Mouse (Mus musculus) urinary bladder, postnatal 36 days (tissue): Measurements from ENCODE around the gene Gm9970.
A peak's percentile ranks its signal among the peaks of the same experiment; 100 is the strongest.
"Not testable (repeated sequence)": the region's sequence is repeated elsewhere in the genome, so short reads cannot be mapped to it uniquely, and the experiment has no call there.

Experiments used
- DNase-seq, 2 experiments: peaks; one replicate each; pipeline ENCODE4 v3.0.0; 2022; ENCODE audit warnings: low spot score in 2 of 2, mixed read lengths in 1 of 2

Gm9970 gene

GRCm38 (mm10) chr5:31222696-31223095, 18.3 kb downstream of the Gm9970 start:
- DNase-seq = no peak

DNA sequence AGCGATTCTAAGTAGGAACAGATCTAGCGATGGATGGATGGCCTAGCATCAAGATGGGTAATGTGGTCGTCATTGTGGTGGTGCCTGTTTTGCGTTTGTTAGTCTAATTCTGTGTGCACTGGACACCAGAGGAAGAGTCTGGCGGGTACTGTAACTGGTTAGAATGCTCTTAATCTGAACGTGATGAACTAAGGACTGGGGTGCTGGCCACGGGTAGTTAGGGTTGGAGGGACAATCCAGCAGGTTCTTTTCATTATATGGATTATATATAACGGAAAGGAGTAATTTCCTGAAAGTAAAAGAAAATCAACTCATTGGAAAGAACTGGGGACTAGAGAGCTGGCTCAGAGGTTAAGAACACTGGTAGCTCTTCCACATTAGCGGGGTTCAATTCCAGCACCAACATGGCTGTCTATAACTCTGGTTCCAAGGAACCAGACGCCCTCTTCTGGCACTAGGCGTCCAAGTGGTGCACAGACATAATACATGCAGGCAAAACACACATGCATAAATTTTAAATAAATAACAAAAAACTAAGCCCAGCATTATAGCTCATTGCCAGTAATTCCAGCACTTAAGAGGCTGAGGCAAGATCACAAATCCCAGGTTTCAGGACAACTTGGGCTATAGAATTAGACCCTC, 19.6 kb downstream of the Gm9970 start:
- no peak for DNase-seq

GRCm38 (mm10) chr5:31220448-31221303, 20.4 kb downstream of the Gm9970 start, which contains the start of gene Ppm1g:
Ppm1g (minus strand) TSS chr5:31220687.
- peak; percentile 98 for DNase-seq

DNA sequence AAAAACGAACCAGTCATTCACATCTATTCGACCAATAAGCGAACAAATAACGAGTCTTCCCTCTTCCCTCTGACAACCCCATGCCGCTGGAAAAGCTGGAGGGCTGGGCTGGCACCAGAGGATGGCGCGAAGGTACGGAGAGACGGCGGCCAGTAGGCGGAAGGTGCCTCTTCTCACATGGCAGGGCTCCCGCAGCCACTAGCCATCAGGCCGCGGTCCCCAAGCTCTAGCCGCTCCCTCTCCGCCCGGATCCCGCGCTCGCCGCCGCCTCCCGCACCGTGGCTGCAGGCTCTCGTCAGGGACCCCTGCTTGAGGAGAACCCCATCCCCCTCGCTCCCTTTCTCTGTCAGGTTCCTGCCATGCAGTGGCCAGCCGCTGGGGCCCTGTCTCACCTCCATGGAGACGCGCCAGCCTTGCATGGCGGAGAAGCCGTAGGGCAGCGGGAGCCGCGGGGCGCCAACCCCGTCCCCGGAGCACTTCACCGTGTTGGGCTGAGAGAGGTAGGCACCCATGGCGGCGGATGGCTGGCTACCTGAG, 21.1 kb downstream of the Gm9970 start:
- no peak for DNase-seq

DNA sequence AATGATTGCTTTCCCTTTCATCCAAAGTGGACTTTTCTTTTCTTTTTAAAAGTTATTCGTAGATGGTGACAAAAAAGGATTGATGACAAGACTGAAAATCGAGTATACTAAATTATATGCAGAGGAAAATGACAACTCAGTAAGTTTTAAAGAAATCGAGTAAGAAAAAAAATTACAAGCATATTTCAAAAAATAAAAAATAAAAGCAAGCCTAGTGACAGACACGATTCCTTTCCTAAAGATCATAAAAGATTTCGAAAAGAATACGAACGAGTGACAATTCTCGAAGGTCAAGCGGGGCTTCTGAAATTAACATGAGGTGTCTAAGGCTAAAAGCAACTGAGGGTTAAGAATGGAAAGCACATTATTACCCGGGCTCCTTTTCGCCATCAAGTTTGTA, 21.6 kb downstream of the Gm9970 start:
- DNase-seq = no peak

- DNase-seq = no peak
Measured at GRCm38 (mm10) chr5:31219070-31219469, 22.0 kb downstream of the Gm9970 start.

- DNase-seq = no peak
Measured at GRCm38 (mm10) chr5:31218294-31218693, 22.7 kb downstream of the Gm9970 start.

GRCm38 (mm10) chr5:31216554-31216953, 24.5 kb downstream of the Gm9970 start:
- DNase-seq = not testable (repeated sequence)

DNA sequence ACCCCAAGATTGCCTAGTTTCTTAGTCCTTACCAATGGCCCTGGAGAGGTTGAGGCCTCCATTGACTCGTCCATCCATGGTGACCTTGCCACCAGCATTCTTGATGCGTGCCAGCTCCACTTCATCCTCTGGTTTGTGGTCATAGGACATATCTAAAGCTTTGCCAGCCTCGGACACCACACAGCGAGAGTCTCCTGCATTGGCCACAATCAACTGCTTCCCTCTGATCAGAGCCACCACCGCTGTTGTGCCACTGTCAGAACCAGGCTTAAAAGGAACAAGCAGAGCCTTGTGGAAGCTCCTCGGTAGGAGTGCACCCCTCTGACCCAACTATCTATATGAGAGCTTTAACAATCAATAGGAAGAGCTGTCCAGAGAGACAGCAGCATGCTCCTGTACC, 36.6 kb downstream of the Gm9970 start:
- no peak for DNase-seq

- no peak for DNase-seq
Measured at GRCm38 (mm10) chr5:31203866-31204265, 37.2 kb downstream of the Gm9970 start.

GRCm38 (mm10) chr5:31202933-31203332, 38.1 kb downstream of the Gm9970 start:
- DNase-seq = no peak

GRCm38 (mm10) chr5:31201742-31202590, 39.1 kb downstream of the Gm9970 start, which contains the start of gene Zfp513:
Zfp513 (minus strand) TSS chr5:31202303.
- peak; percentile 88 to 96 for DNase-seq

DNA sequence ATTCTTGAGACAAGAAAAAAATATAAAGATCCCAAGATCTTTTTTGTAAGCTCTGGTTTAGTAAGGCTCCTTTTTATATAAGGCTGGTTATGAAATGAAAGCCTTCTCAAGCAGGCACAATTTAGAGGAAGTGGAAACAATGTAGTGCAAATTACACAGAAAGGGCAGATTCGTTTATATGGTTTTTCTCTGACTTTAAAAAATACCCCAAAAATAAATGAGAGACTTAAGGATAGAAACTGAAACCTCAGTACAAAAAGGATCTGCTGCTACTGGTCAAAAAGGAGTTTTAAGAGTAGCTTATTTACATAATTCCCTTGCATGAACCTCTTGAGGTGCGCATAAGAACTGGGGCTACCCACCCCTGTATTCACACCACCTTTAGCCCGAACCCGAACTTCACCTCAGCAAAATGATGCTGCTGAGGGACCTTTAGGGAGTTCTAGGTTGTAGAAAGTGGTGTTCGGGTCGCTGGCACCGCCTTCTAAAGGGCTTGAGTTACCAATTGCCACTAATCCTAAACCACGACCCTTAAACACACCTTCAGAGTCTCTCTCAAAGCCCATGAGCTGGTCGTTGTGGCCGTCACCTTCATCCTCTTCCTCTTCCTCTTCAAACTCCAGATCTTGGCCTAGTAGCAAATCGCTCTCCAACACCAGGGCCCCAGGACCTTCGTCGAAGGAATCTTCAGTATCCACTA, 39.8 kb downstream of the Gm9970 start:
- no peak for DNase-seq

DNA sequence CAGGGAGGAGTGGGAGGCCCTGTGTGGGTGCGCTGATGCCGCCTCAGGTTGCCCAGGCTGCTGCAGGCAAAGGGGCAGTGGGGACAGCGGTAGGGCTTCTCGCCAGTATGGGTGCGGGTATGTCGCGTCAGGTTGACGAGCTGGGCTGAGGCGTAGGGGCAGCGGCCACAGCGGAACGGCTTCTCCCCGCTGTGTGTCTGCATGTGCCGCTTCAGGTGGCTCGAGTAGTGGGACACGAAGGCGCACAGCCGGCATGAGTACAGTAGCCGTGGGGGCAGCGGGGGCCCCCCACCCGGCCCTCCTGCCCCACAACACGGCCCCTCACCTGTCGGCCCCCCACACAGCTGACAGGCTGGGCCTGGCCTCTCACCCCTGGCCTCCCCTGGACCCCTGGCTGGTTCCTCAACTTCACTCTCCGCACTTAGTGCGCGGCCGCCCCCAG, 40.7 kb downstream of the Gm9970 start:
- no peak for DNase-seq

DNA sequence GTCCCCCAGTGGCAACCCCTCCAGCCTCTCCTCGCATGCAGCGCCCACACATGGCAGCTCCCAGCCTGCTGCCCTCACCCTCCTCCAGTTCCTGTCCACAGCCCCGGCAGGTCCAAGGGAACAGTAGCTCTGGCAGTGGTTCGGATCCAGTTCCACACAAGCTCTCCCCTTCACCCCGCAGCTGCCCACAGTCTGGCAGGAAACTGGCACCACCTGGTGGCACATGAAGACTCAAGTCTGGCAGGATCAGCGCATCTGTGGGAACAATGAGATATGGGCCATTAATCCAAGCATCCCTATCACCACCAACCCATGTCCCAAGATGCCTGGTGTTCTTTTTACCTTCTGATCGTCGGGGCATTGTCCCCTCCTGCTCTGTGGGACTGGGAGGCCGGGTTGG, 41.1 kb downstream of the Gm9970 start:
- DNase-seq = no peak

- no peak for DNase-seq
Measured at GRCm38 (mm10) chr5:31199321-31199892, 41.6 kb downstream of the Gm9970 start.

DNA sequence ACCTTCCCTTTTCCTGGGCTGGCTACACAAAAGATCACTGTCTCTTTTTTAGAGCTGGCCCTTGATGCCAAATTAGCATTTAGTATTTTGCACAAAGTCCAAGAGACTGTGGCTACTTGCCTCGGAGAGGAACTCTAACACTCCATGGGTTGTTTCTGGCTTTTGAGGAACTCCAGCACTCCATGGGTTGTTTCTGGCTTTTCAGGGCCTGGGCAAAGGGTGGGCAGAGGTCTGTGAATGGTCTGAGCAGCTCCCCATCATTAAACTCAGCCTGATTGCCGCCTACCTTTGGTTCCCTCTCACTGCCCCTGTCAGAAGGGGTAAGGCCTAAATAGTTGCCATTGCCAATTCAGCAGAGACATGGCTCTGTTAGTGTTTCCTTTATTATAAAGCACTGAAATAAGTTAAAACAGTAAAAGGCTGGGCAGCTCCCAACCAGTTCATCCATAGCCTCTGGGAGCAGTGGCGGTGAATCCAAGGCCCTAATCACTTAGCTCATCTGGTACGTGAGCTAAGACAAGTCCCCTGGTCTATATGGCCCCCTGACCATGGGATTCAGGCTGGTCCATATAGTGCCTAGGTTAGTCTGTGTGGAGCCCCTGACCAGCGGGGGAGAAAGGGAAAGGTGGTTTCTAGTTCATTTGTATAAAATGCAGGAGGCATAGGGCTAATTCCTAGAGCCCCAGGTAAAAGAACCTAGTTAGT, 42.3 kb downstream of the Gm9970 start:
- DNase-seq = no peak

GRCm38 (mm10) chr5:31198170-31198569, 42.9 kb downstream of the Gm9970 start:
- no peak for DNase-seq

GRCm38 (mm10) chr5:31197072-31197471, 44.0 kb downstream of the Gm9970 start:
- no peak for DNase-seq

GRCm38 (mm10) chr5:31196207-31196606, 44.8 kb downstream of the Gm9970 start:
- no peak for DNase-seq
